Mouse (Mus musculus): ENCODE data around the gene Gabpb2. TPM values are rescaled to one million over a fixed set of nuclear protein-coding genes. Genes with fewer than 3 reads are reported as not detected.
A peak's percentile ranks its signal among the peaks of the same experiment; 100 is the strongest.

The Gabpb2 gene
- polyA plus RNA-seq, 1 experiment from 2014 or later = 7.9 TPM

DNA sequence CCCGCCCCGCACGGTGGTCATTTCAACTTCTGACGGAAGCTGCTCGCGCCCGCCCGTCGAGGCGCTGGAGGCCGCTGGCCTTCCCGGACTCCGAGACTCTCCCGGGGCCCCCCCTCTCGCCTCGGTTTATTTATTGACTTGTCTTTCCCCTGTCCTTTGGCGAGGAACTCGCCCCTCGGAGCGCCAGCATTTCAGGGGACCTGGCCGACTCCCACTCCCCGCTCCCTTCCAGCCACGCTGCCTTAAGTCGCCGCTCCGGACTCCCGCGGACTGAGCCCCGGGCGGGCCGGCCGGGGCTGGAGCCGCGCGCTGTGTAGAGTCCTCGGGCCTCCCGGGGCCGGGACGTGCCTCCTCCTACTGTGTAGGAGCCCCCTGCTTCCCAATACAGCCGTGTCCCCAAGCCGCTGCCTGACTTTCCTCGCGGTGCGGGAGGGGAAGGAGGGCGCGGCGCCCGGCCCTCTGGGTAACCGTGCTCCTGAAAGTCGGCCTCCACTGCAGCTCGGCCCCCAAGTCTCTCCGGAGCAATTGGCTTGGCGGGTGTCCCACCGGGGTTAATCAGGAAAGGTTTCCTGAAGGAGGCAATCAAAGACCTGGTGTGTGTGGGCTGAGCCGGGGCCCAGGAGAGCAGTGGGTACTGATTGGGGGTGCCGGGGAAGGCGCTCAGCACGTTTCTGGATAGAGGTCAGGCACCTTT is 44.3 kb downstream of the Gabpb2 start:
- 0 out of 2 replicates have a peak, but pooled peaks have one; percentile 10 for ATAC-seq (ENCODE audit: insufficient number of reproducible peaks, insufficient read depth, low FRiP score, low read depth)
- Histone ChIP-seq H3K36me3 (ENCODE audit: control insufficient read depth, insufficient read depth, low read length) (peaks cover 24% of the 10 kb centered on the region), H3K4me1 (ENCODE audit: control insufficient read depth in 2 of 2, insufficient read depth in 2 of 2, low read length in 2 of 2) (peaks cover 0 to 16% of the 10 kb centered on the region in 2 experiments; a peak in 3 of 4 replicates), H3K9ac (ENCODE audit: low read length) (peak overlapping the region; percentile 60), H3K4me3 (ENCODE audit: control insufficient read depth in 1 of 2, insufficient read depth in 1 of 2, low read depth in 1 of 2, low read length in 2 of 2) (peak overlapping the region; percentile 31 to 41), H3K4me2 (ENCODE audit: low read length) (peak overlapping the region; percentile 76), H3K27ac (replicated peaks in 1 of 2; ENCODE audit: control insufficient read depth in 1 of 2, insufficient read depth in 1 of 2, low read depth in 2 of 2, low read length in 2 of 2) (no peak overlapping the region), H3K9me3 (ENCODE audit: control insufficient read depth, low read length) (no peaks in the 10 kb centered on the region), H3K27me3 (ENCODE audit: control insufficient read depth, insufficient read depth, low read length) (peaks cover 55% of the 10 kb centered on the region)
- 2% methylated on average over 56 of the region's 58 CpGs for WGBS

DNA sequence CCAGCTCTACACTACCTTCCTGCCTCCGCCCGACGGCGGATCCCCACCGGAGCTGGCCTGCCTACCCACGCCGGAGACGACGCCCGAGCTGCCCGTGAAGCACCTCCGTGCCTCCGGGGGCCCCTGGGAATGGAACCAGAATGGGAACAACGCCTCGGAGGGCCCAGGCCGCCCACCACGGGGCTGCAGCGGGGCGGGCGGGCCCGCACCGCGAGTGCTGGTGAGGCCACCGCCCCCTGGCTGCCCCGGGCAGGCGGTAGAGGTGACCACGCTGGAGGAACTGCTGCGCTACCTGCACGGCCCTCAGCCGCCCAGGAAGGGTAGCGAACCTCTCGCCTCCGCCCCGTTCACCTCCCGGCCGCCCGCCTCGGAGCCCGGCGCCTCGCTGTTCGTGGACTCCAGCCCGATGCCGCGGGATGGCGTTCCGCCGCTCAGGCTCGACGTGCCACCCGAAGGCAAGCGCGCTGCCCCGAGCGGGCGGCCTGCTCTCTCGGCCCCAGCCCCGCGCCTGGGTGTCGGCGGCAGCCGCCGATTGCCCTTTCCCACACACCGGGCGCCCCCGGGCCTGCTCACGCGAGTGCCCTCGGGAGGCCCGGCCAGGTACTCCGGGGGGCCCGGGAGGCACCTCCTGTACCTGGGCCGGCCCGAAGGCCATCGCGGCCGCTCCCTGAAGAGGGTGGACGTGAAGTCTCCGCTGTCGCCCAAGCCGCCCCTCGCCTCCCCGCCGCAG is 45.0 kb downstream of the Gabpb2 start:
- Histone ChIP-seq H3K27ac (replicated peaks in 1 of 2; ENCODE audit: control insufficient read depth in 1 of 2, insufficient read depth in 1 of 2, low read depth in 2 of 2, low read length in 2 of 2) (no peak overlapping the region), H3K4me3 (ENCODE audit: control insufficient read depth in 1 of 2, insufficient read depth in 1 of 2, low read depth in 1 of 2, low read length in 2 of 2) (peak overlapping the region; percentile 31 to 41; a peak in 2 of 4 replicates), H3K9ac (ENCODE audit: low read length) (peak overlapping the region; percentile 25; the same call in 1 of the 2 replicates), H3K36me3 (ENCODE audit: control insufficient read depth, insufficient read depth, low read length) (peaks cover 24% of the 10 kb centered on the region), H3K4me1 (ENCODE audit: control insufficient read depth in 2 of 2, insufficient read depth in 2 of 2, low read length in 2 of 2) (peaks cover 0 to 16% of the 10 kb centered on the region in 2 experiments; a peak in 3 of 4 replicates), H3K9me3 (ENCODE audit: control insufficient read depth, low read length) (no peaks in the 10 kb centered on the region), H3K27me3 (ENCODE audit: control insufficient read depth, insufficient read depth, low read length) (peaks cover 55% of the 10 kb centered on the region), H3K4me2 (ENCODE audit: low read length) (peak overlapping the region; percentile 76)
- WGBS = 14% methylated on average over 82 of the region's 84 CpGs
- ATAC-seq (ENCODE audit: insufficient number of reproducible peaks, insufficient read depth, low FRiP score, low read depth) = 0 out of 2 replicates have a peak, but pooled peaks have one; percentile 20

DNA sequence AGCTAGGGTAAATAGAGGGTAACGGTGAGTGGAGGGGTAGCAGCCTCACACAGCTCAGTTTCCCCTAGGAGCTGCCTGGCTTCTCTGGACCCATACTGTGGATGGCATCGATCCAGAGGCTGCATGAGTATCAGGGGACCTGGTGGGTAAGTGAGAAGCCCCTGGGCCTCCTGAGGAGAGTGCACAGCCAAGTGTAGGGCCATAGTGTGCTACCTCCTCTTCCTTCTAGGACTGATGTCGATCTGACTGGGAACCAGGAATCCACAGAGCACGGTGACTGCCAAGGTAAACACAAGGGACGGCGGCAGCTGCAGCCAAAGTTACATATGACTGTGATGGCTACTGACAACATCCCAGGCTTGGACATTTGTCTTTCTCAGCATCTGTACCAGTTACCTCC is 46.6 kb downstream of the Gabpb2 start:
- H3K9me3 ChIP-seq (ENCODE audit: control insufficient read depth, low read length) = no peaks in the 10 kb centered on the region
- ATAC-seq (ENCODE audit: insufficient number of reproducible peaks, insufficient read depth, low FRiP score, low read depth) = no peak
- H3K4me1 ChIP-seq (ENCODE audit: control insufficient read depth in 2 of 2, insufficient read depth in 2 of 2, low read length in 2 of 2) = peaks cover 0 to 16% of the 10 kb centered on the region in 2 experiments; a peak in 3 of 4 replicates
- H3K27me3 ChIP-seq (ENCODE audit: control insufficient read depth, insufficient read depth, low read length) = peaks cover 55% of the 10 kb centered on the region
- H3K36me3 ChIP-seq (ENCODE audit: control insufficient read depth, insufficient read depth, low read length) = peaks cover 27% of the 10 kb centered on the region
- 71% methylated on average over 6 of the region's 6 CpGs for WGBS
- H3K9ac ChIP-seq (ENCODE audit: low read length) = no peak overlapping the region
- H3K4me2 ChIP-seq (ENCODE audit: low read length) = no peak overlapping the region
- no peak overlapping the region for H3K4me3 ChIP-seq (ENCODE audit: control insufficient read depth in 1 of 2, insufficient read depth in 1 of 2, low read depth in 1 of 2, low read length in 2 of 2)
- no peak overlapping the region for H3K27ac ChIP-seq (replicated peaks in 1 of 2; ENCODE audit: control insufficient read depth in 1 of 2, insufficient read depth in 1 of 2, low read depth in 2 of 2, low read length in 2 of 2)

GRCm38 (mm10) chr3:95169996-95170395 is 47.7 kb downstream of the Gabpb2 start:
- Histone ChIP-seq H3K27ac (replicated peaks in 1 of 2; ENCODE audit: control insufficient read depth in 1 of 2, insufficient read depth in 1 of 2, low read depth in 2 of 2, low read length in 2 of 2) (no peak overlapping the region), H3K4me3 (ENCODE audit: control insufficient read depth in 1 of 2, insufficient read depth in 1 of 2, low read depth in 1 of 2, low read length in 2 of 2) (no peak overlapping the region), H3K27me3 (ENCODE audit: control insufficient read depth, insufficient read depth, low read length) (peaks cover 55% of the 10 kb centered on the region), H3K9me3 (ENCODE audit: control insufficient read depth, low read length) (no peaks in the 10 kb centered on the region), H3K4me1 (ENCODE audit: control insufficient read depth in 2 of 2, insufficient read depth in 2 of 2, low read length in 2 of 2) (peaks cover 0 to 16% of the 10 kb centered on the region in 2 experiments; a peak in 3 of 4 replicates), H3K4me2 (ENCODE audit: low read length) (no peak overlapping the region), H3K9ac (ENCODE audit: low read length) (no peak overlapping the region), H3K36me3 (ENCODE audit: control insufficient read depth, insufficient read depth, low read length) (peaks cover 30% of the 10 kb centered on the region)
- no peak for ATAC-seq (ENCODE audit: insufficient number of reproducible peaks, insufficient read depth, low FRiP score, low read depth)
- WGBS = 84% methylated on average over 10 of the region's 10 CpGs

GRCm38 (mm10) chr3:95164840-95165239 is 52.9 kb downstream of the Gabpb2 start:
- ATAC-seq (ENCODE audit: insufficient number of reproducible peaks, insufficient read depth, low FRiP score, low read depth) = no peak
- Histone ChIP-seq H3K4me3 (ENCODE audit: control insufficient read depth in 1 of 2, insufficient read depth in 1 of 2, low read depth in 1 of 2, low read length in 2 of 2) (no peak overlapping the region), H3K9me3 (ENCODE audit: control insufficient read depth, low read length) (no peaks in the 10 kb centered on the region), H3K27me3 (ENCODE audit: control insufficient read depth, insufficient read depth, low read length) (peaks cover 8% of the 10 kb centered on the region), H3K4me2 (ENCODE audit: low read length) (no peak overlapping the region), H3K9ac (ENCODE audit: low read length) (no peak overlapping the region), H3K4me1 (ENCODE audit: control insufficient read depth in 2 of 2, insufficient read depth in 2 of 2, low read length in 2 of 2) (peaks cover 20 to 35% of the 10 kb centered on the region in 2 experiments), H3K36me3 (ENCODE audit: control insufficient read depth, insufficient read depth, low read length) (peaks cover 16% of the 10 kb centered on the region; the same call in 1 of the 2 replicates), H3K27ac (replicated peaks in 1 of 2; ENCODE audit: control insufficient read depth in 1 of 2, insufficient read depth in 1 of 2, low read depth in 2 of 2, low read length in 2 of 2) (no peak overlapping the region)
- 46% methylated on average over 5 of the region's 5 CpGs for WGBS

DNA sequence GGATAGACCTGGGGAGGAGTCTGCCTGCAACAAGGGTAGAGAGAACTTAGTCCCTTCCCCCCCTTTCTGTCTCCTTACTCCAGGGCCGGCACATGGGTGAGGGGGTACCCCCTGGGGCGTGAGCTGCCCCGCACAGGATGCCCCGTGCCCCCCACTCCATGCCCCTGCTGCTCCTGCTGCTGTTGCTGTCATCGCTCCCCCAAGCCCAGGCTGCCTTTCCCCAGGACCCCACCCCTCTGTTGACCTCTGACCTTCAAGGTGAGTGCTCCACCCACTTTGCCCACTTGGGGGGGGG is 53.5 kb downstream of the Gabpb2 start:
- Histone ChIP-seq H3K4me1 (ENCODE audit: control insufficient read depth in 2 of 2, insufficient read depth in 2 of 2, low read length in 2 of 2) (peaks cover 20 to 39% of the 10 kb centered on the region in 2 experiments), H3K27me3 (ENCODE audit: control insufficient read depth, insufficient read depth, low read length) (peaks cover 2% of the 10 kb centered on the region), H3K4me3 (ENCODE audit: control insufficient read depth in 1 of 2, insufficient read depth in 1 of 2, low read depth in 1 of 2, low read length in 2 of 2) (no peak overlapping the region), H3K9ac (ENCODE audit: low read length) (no peak overlapping the region), H3K9me3 (ENCODE audit: control insufficient read depth, low read length) (no peaks in the 10 kb centered on the region), H3K27ac (replicated peaks in 1 of 2; ENCODE audit: control insufficient read depth in 1 of 2, insufficient read depth in 1 of 2, low read depth in 2 of 2, low read length in 2 of 2) (no peak overlapping the region), H3K4me2 (ENCODE audit: low read length) (0 out of 2 replicates have a peak overlapping the region, but pooled peaks have one; percentile 11), H3K36me3 (ENCODE audit: control insufficient read depth, insufficient read depth, low read length) (peaks cover 10% of the 10 kb centered on the region; the same call in 1 of the 2 replicates)
- 78% methylated on average over 5 of the region's 5 CpGs for WGBS
- no peak for ATAC-seq (ENCODE audit: insufficient number of reproducible peaks, insufficient read depth, low FRiP score, low read depth)

DNA sequence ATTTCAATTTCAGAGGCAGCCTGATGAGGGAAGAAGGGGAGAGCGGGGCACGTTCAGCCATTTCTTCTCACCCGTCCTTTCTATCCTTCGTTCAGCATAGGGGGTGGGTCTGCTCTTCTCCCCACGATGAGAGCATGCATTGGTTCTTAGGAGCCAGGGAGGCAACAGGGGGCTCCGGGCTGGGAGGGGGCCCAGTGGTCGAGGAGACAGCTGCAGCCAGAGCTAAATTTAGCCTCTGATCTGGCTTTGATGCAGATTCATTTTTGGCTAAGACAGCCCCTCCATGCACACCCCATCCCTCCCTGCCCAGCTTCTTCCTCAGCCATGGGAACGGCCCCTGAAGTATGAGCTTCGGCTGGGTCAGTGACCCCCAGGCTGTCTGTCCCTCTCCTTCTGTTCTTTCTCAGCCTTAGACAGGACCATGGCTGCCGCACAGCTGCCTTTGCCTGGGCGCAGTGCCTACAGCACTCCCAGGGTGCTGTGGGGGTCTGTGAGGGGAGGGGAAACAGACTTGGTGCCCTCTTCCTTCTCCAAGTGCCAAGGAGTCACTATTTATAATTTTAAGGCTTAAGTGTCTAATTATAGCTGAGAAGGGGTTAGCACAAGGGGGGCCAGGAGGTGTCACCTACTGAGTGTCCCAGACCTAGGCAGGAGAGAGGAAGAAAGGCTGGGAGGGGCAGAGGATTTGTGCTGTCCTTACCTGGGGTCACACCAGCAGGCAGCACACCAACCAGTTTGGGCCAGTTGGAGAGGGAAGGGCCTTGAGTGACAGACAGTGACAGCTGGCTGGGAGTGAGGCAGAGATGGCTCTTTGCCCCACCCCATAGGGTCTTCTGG is 54.1 kb downstream of the Gabpb2 start:
- H3K4me1 ChIP-seq (ENCODE audit: control insufficient read depth in 2 of 2, insufficient read depth in 2 of 2, low read length in 2 of 2) = peaks cover 20 to 39% of the 10 kb centered on the region in 2 experiments
- H3K27ac ChIP-seq (replicated peaks in 1 of 2; ENCODE audit: control insufficient read depth in 1 of 2, insufficient read depth in 1 of 2, low read depth in 2 of 2, low read length in 2 of 2) = no peak overlapping the region
- H3K9ac ChIP-seq (ENCODE audit: low read length) = no peak overlapping the region
- no peaks in the 10 kb centered on the region; the same call in 1 of the 2 replicates for H3K27me3 ChIP-seq (ENCODE audit: control insufficient read depth, insufficient read depth, low read length)
- 46% methylated on average over 11 of the region's 11 CpGs for WGBS
- ATAC-seq (ENCODE audit: insufficient number of reproducible peaks, insufficient read depth, low FRiP score, low read depth) = no peak
- H3K4me3 ChIP-seq (ENCODE audit: control insufficient read depth in 1 of 2, insufficient read depth in 1 of 2, low read depth in 1 of 2, low read length in 2 of 2) = no peak overlapping the region
- H3K9me3 ChIP-seq (ENCODE audit: control insufficient read depth, low read length) = no peaks in the 10 kb centered on the region
- H3K4me2 ChIP-seq (ENCODE audit: low read length) = peak overlapping the region; percentile 11; the same call in 1 of the 2 replicates
- peaks cover 7% of the 10 kb centered on the region; the same call in 1 of the 2 replicates for H3K36me3 ChIP-seq (ENCODE audit: control insufficient read depth, insufficient read depth, low read length)

Data from heart, embryonic 14.5 days (tissue).